Comparison of ENCODE assay signal across 14 mouse cellular contexts in genomic region chr17:80661896-80662295, GRCm38 (mm10).
DNase-seq lines count a peak whose midpoint lies in the region; TF ChIP-seq lines count a peak whose summit lies in the region.
"Had no signal": no experiment of that assay in that cellular context is flagged by ENCODE, and none has a peak within 500 bp of the region (broad histone marks: within the 10 kb centered on the region; RNA-seq: fewer than 3 reads in every experiment).

No protein-coding gene starts in this region.

- no peak for TF ChIP-seq POLR2A in brain, embryonic 14.5 days (IDR thresholded peaks at IDR 0.05; ENCODE audit: borderline replicate concordance, extremely low read depth, insufficient read depth, insufficient read length, poor library complexity, severe bottlenecking)

- no peak for TF ChIP-seq CTCF in brain, embryonic 14.5 days (IDR thresholded peaks at IDR 0.05; ENCODE audit: borderline replicate concordance, extremely low read depth, insufficient read depth, insufficient read length)

- DNase-seq in gastrocnemius, postnatal 25 days: peak; percentile 41
- no peak for DNase-seq in gastrocnemius, adult 8-10 months (ENCODE audit: low spot score in 2 of 2)
- DNase-seq in layer of hippocampus, adult 9-11 months: peak; percentile 16
- DNase-seq in layer of hippocampus, postnatal 10 days (ENCODE audit: low spot score in 2 of 2): no peak
- peak; percentile 34 for DNase-seq in brain, embryonic 14.5 days (ENCODE audit: low read depth)
- no peak for DNase-seq in right cerebral cortex, postnatal 10 days (ENCODE audit: low spot score in 2 of 2)
- DNase-seq: adrenal gland, adult 8-10 months; adrenal gland, postnatal 36 days; cerebellum, adult 11-12 months; cerebellum, adult 9-10 months; cerebellum, postnatal 25 days; gastrocnemius, postnatal 10 days; heart, adult 18-20 months; heart, postnatal 14 days had no signal

Comparison
In these comparisons a context has a peak if more than half of its experiments do, and no peak if none do; other contexts are left out.
1. DNase-seq: peak in gastrocnemius, postnatal 25 days (single experiment), layer of hippocampus, adult 9-11 months (single experiment) and brain, embryonic 14.5 days (single experiment); none in gastrocnemius, adult 8-10 months (0 of 2), layer of hippocampus, postnatal 10 days (0 of 2) and right cerebral cortex, postnatal 10 days (0 of 2).